18 mouse cellular contexts compared by ENCODE assay signal in the genomic region with DNA sequence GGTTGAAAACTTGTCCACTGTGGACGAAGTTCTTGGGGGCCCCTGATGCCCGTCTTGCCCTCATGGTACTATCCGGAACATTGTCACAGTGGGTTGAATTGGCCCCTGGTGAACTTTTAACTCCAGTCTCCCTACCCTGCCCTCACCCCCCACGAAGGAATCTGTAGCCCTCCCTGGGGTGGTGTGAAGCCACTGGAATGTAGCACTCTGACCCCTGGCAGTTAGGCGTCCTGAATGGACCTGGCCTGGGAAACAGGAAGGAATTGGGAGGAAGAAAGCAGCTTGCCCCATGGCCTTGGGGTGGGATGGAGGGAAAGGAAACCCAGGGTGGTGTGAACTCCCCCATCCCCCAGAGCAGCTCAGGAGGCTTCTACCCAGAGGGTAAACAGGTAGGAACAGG. TPM values are rescaled to one million over a fixed set of nuclear protein-coding genes. Genes with fewer than 3 reads are reported as not detected.
A peak's percentile ranks its signal among the peaks of the same experiment; 100 is the strongest.
DNase-seq lines count a peak whose midpoint lies in the region; ATAC-seq and TF ChIP-seq lines count a peak whose summit lies in the region.
"Had no signal": no experiment of that assay in that cellular context is flagged by ENCODE, and none has a peak within 500 bp of the region (broad histone marks: within the 10 kb centered on the region; RNA-seq: fewer than 3 reads in every experiment).

No protein-coding gene starts in this region.

- 0 out of 2 replicates have a peak, but pooled peaks have one; percentile 27 for ATAC-seq in midbrain, embryonic 12.5 days (ENCODE audit: low FRiP score, low read depth)
- no peak for ATAC-seq in midbrain, embryonic 15.5 days (replicated peaks)
- ATAC-seq in kidney, embryonic 16.5 days (ENCODE audit: low FRiP score, low TSS enrichment): peak; percentile 79
- peak; percentile 57; the same call in 1 of the 2 replicates for ATAC-seq in stomach, postnatal 0 days (ENCODE audit: low FRiP score, low TSS enrichment)
- ATAC-seq in erythroblast, adult 5-6 weeks (replicated peaks; ENCODE audit: low FRiP score, poor library complexity, severe bottlenecking): no peak
- ATAC-seq: forebrain, postnatal 0 days; intestine, postnatal 0 days had no signal

- no peaks in the 10 kb centered on the region for H3K9me3 ChIP-seq in heart, embryonic 10.5 days
- H3K9me3 ChIP-seq in midbrain, embryonic 12.5 days: no peaks in the 10 kb centered on the region
- no peaks in the 10 kb centered on the region for H3K9me3 ChIP-seq in midbrain, embryonic 15.5 days
- H3K9me3 ChIP-seq in kidney, embryonic 16.5 days (ENCODE audit: low read length): no peaks in the 10 kb centered on the region
- no peaks in the 10 kb centered on the region for H3K9me3 ChIP-seq in stomach, postnatal 0 days (ENCODE audit: control insufficient read depth, low read length)
- H3K9me3 ChIP-seq: embryonic facial prominence, embryonic 12.5 days; hindbrain, embryonic 15.5 days; limb, embryonic 15.5 days; lung, embryonic 15.5 days had no signal

- peaks cover 17% of the 10 kb centered on the region; the same call in 1 of the 2 replicates for H3K4me1 ChIP-seq in heart, embryonic 10.5 days
- peaks cover 7% of the 10 kb centered on the region; the same call in 1 of the 2 replicates for H3K4me1 ChIP-seq in midbrain, embryonic 12.5 days
- H3K4me1 ChIP-seq in midbrain, embryonic 15.5 days: 0 out of 2 replicates have a peak, but pooled peaks cover 4% of the 10 kb centered on the region
- peaks cover 46% of the 10 kb centered on the region for H3K4me1 ChIP-seq in kidney, embryonic 16.5 days (ENCODE audit: insufficient read depth, low read length)
- no peaks in the 10 kb centered on the region for H3K4me1 ChIP-seq in stomach, postnatal 0 days (replicated peaks; ENCODE audit: control insufficient read depth, insufficient read depth)
- H3K4me1 ChIP-seq: embryonic facial prominence, embryonic 12.5 days had no signal

- TF ChIP-seq EP300 in stomach, postnatal 0 days (optimal IDR thresholded peaks at IDR 0.05): no peak

- no peaks in the 10 kb centered on the region; the same call in 1 of the 2 replicates for H3K27me3 ChIP-seq in heart, embryonic 10.5 days (ENCODE audit: insufficient read depth, poor library complexity, severe bottlenecking)
- H3K27me3 ChIP-seq in midbrain, embryonic 12.5 days: no peaks in the 10 kb centered on the region
- no peaks in the 10 kb centered on the region for H3K27me3 ChIP-seq in midbrain, embryonic 15.5 days (replicated peaks)
- no peaks in the 10 kb centered on the region for H3K27me3 ChIP-seq in kidney, embryonic 16.5 days (ENCODE audit: insufficient read depth, low read length)
- no peaks in the 10 kb centered on the region for H3K27me3 ChIP-seq in stomach, postnatal 0 days (ENCODE audit: control insufficient read depth, insufficient read depth, low read length)
- H3K27me3 ChIP-seq: CH12.LX; embryonic facial prominence, embryonic 12.5 days; hindbrain, embryonic 15.5 days; limb, embryonic 15.5 days had no signal

- H3K4me2 ChIP-seq in midbrain, embryonic 12.5 days (replicated peaks): no peak overlapping the region
- H3K4me2 ChIP-seq in midbrain, embryonic 15.5 days: no peak overlapping the region
- H3K4me2 ChIP-seq in kidney, embryonic 16.5 days (replicated peaks; ENCODE audit: low read depth, low read length): no peak overlapping the region
- no peak overlapping the region for H3K4me2 ChIP-seq in stomach, postnatal 0 days (replicated peaks; ENCODE audit: low read depth)
- H3K4me2 ChIP-seq: embryonic facial prominence, embryonic 12.5 days; hindbrain, embryonic 15.5 days; limb, embryonic 15.5 days; lung, embryonic 15.5 days had no signal

- no peaks in the 10 kb centered on the region for H3K36me3 ChIP-seq in heart, embryonic 10.5 days
- no peaks in the 10 kb centered on the region for H3K36me3 ChIP-seq in midbrain, embryonic 12.5 days
- no peaks in the 10 kb centered on the region for H3K36me3 ChIP-seq in midbrain, embryonic 15.5 days (replicated peaks)
- H3K36me3 ChIP-seq in kidney, embryonic 16.5 days (ENCODE audit: insufficient read depth, low read length): no peaks in the 10 kb centered on the region
- H3K36me3 ChIP-seq in stomach, postnatal 0 days (ENCODE audit: control insufficient read depth, insufficient read depth, low read length): no peaks in the 10 kb centered on the region
- H3K36me3 ChIP-seq: embryonic facial prominence, embryonic 12.5 days; hindbrain, embryonic 15.5 days; limb, embryonic 15.5 days; lung, embryonic 15.5 days had no signal

- H3K4me3 ChIP-seq in heart, embryonic 10.5 days: no peak overlapping the region
- no peak overlapping the region for H3K4me3 ChIP-seq in midbrain, embryonic 12.5 days
- H3K4me3 ChIP-seq in midbrain, embryonic 15.5 days: no peak overlapping the region
- no peak overlapping the region for H3K4me3 ChIP-seq in kidney, embryonic 16.5 days (ENCODE audit: low read length)
- no peak overlapping the region for H3K4me3 ChIP-seq in stomach, postnatal 0 days (ENCODE audit: low read depth, low read length)
- H3K4me3 ChIP-seq: embryonic facial prominence, embryonic 12.5 days; hindbrain, embryonic 15.5 days; limb, embryonic 15.5 days; lung, embryonic 15.5 days had no signal

- H3K9ac ChIP-seq in midbrain, embryonic 12.5 days (replicated peaks): no peak overlapping the region
- no peak overlapping the region for H3K9ac ChIP-seq in midbrain, embryonic 15.5 days
- H3K9ac ChIP-seq in kidney, embryonic 16.5 days (replicated peaks; ENCODE audit: low read length): no peak overlapping the region
- H3K9ac ChIP-seq in stomach, postnatal 0 days (ENCODE audit: low read length): no peak overlapping the region
- H3K9ac ChIP-seq: embryonic facial prominence, embryonic 12.5 days; forebrain, postnatal 0 days; hindbrain, embryonic 15.5 days; limb, embryonic 15.5 days; lung, embryonic 15.5 days had no signal

- H3K27ac ChIP-seq in heart, embryonic 10.5 days: no peak overlapping the region
- no peak overlapping the region for H3K27ac ChIP-seq in midbrain, embryonic 12.5 days (replicated peaks)
- H3K27ac ChIP-seq in midbrain, embryonic 15.5 days: no peak overlapping the region
- 0 out of 2 replicates have a peak overlapping the region, but pooled peaks have one; percentile 8 for H3K27ac ChIP-seq in kidney, embryonic 16.5 days (ENCODE audit: low read length)
- no peak overlapping the region for H3K27ac ChIP-seq in stomach, postnatal 0 days (replicated peaks)
- H3K27ac ChIP-seq: embryonic facial prominence, embryonic 12.5 days; hindbrain, embryonic 15.5 days; limb, embryonic 15.5 days; lung, embryonic 15.5 days had no signal

- 54% methylated on average over 5 of the region's 5 CpGs for WGBS in heart, embryonic 10.5 days
- 76% methylated on average over 5 of the region's 5 CpGs for WGBS in midbrain, embryonic 12.5 days
- 78% methylated on average over 5 of the region's 5 CpGs for WGBS in midbrain, embryonic 15.5 days
- 46% methylated on average over 5 of the region's 5 CpGs for WGBS in kidney, embryonic 16.5 days
- 75% methylated on average over 5 of the region's 5 CpGs for WGBS in stomach, postnatal 0 days

- TF ChIP-seq CTCF in stomach, postnatal 0 days (IDR thresholded peaks at IDR 0.05; ENCODE audit: low read depth): no peak

- DNase-seq in heart, embryonic 10.5 days (ENCODE audit: low spot score): peak; percentile 72
- no peak for DNase-seq in heart, postnatal 4 days
- no peak for DNase-seq in stomach, postnatal 0 days (ENCODE audit: low spot score)
- no peak for DNase-seq in urinary bladder, adult 18-20 months (ENCODE audit: low spot score in 2 of 2)
- DNase-seq: adrenal gland, postnatal 14 days; cerebellum, adult 2 months; forebrain, postnatal 0 days; heart, postnatal 14 days had no signal

RNA-seq across cellular contexts. Expression of a gene that starts 25.5 kb away (rescaled TPM):
- 2.0 and 3.6 TPM in 2 replicates for polyA plus RNA-seq in heart, embryonic 10.5 days (2016; fragmentation: Nextera tagmentation; extraction: Ambion mirVana)
- 10 to 100 TPM; 40.1 to 42.1 TPM for total RNA-seq in heart, postnatal 4 days (2021)
- 6.2 and 6.3 TPM in 2 replicates for polyA plus RNA-seq in midbrain, embryonic 12.5 days (2016; fragmentation: Nextera tagmentation; extraction: Ambion mirVana)
- polyA plus RNA-seq in midbrain, embryonic 15.5 days (2015; fragmentation: Nextera tagmentation; extraction: Ambion mirVana): 11.6 and 13.1 TPM in 2 replicates
- 5.3 and 5.4 TPM in 2 replicates for polyA plus RNA-seq in kidney, embryonic 16.5 days (2015; fragmentation: Nextera tagmentation; extraction: Ambion mirVana)
- polyA plus RNA-seq in stomach, postnatal 0 days (2015; fragmentation: Nextera tagmentation; extraction: Ambion mirVana): 4.3 and 5.1 TPM in 2 replicates
- 1.0 and 1.5 TPM in 2 replicates for total RNA-seq in erythroblast, adult 5-6 weeks (2015; ENCODE audit: low replicate concordance)
- under 0.01 and 2.2 TPM in 2 replicates for total RNA-seq in erythroblast, adult 5-6 weeks (2017; ENCODE audit: low replicate concordance)

Comparison
In these comparisons a context has a peak if more than half of its experiments do, and no peak if none do; other contexts are left out.
1. ATAC-seq: peak in midbrain, embryonic 12.5 days (single experiment), kidney, embryonic 16.5 days (single experiment) and stomach, postnatal 0 days (single experiment); none in midbrain, embryonic 15.5 days (single experiment) and erythroblast, adult 5-6 weeks (single experiment).